Mouse (Mus musculus): ENCODE data around the gene Tex29. TPM values are rescaled to one million over a fixed set of nuclear protein-coding genes. Genes with fewer than 3 reads are reported as not detected.
"Not testable (repeated sequence)": the region's sequence is repeated elsewhere in the genome, so short reads cannot be mapped to it uniquely, and the experiment has no call there.

The Tex29 gene
- total RNA-seq, 2 experiments from 2014 or later, result 0.70 TPM; not detected in 1

DNA sequence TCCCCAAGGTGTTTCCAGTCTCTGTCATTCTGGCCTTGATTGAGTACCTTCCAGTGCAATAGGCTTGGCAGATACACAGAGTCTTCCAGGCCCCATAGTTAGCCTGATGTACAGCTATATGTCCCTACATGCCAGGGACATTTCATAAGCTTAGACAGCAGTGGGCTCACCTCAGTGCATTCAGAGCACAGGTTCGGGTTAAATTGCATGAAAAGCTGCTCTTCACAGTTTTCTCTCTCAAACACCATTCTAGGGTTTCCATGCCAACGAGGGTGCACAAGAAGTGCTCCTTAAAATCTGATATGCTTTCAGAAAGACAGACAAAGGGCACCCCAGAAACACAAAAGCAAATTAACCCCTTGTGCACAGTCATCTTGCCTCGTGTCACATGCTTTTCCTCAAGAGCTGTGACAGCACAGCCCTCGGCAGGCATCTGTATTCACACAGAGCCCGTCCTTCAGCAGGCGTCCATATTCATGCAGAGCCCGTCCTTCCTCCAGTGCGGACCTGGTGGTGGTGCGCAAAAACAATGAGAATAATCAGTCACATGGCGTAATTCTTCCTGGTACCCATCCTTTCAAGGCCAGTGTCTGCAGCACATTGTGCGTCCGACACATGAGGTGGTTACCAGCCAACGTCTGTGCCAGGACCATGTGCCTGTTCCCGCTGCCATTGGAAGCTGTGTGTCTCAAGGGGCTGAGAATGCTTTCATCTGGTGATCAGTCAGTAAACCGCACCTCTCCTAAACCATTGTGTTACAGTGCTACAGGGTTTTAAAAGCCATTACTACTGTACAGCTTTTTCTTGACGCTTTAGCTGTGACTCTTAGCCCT lies 9.8 kb upstream of the Tex29 start:
- no peak for DNase-seq (ENCODE audit: low spot score in 2 of 2)

DNA sequence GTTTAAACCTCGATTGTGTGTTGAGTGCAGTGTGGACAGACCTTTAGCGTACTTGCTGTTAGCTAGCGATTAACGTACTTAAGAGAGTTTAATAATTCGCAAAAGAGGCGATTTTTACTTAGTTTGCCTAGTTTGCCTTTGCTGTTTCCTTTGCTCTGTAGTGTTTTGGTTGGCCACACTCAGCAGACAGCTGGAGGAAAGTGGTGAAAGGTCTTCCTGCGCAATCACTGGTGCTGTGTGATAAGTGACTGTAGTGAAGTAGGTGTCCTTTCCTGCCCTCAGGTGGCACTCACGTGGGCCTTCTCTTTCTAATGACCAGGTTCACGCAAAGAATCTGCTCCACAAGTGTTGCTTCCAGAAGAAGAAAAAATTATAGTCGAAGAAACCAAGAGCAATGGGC lies 9.1 kb upstream of the Tex29 start:
- DNase-seq (ENCODE audit: low spot score in 2 of 2), result no peak

DNA sequence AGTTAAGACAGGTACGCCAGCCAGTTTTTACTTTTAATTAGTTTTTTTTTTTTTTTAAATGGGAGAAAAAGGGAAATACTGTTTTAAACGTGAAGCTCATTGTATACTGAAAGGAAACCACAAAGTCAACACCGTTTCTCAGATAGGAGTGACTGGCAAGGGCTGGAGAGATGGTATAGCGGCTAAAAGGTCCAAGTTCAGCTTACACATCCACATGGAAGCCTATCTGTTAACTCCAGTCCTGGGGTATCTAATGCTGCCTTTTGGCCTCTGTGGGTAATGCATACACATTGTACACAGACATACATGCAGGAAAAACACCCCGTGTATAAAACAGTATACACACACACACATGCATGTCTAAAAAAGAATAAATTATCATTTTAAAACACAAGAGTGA lies 8.3 kb upstream of the Tex29 start:
- no peak for DNase-seq (ENCODE audit: low spot score in 2 of 2)

- no peak for DNase-seq (ENCODE audit: low spot score in 2 of 2)
Observed at GRCm38 (mm10) chr8:11833157-11833556, 7.1 kb upstream of the Tex29 start.

DNA sequence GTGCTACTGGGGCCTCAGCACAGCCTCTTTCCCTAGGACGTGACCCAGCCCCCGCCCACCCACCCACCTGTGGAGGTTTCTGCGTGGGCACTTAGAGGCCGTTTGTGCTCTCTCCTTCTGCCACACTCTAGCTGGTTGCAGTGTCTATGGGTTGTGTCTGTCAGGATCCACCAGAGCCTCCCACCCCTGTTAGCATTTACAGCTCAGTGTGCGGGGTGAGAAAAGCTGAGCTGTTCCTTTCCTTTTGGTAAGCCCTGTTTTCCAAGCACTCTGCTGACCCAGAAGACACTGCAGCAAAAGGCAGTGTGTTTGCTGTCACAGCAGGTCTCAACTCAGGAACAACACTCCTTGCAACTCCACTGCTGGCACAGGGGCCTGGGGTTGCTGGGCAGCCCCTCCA lies 6.1 kb upstream of the Tex29 start:
- no peak for DNase-seq (ENCODE audit: low spot score in 2 of 2)

DNA sequence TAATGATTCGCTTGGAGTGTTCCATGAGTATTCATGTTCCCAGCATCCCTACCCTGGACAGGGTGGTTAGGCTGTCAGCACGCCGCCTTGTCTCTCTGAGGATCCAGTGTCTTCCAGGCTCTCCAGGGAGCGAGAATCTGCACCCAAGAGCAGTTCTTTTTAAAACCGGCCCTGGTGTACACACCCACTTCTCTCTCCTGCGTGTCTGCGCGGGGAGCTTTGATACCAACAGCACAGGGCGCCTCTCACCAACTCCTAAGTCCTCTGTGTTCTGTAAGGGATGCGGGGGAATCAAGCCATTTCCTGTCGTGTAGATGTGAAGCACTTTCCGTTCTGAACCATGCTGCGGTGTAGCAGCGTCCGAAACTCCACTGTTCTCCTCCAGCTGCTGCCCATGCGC lies 5.6 kb upstream of the Tex29 start:
- no peak for DNase-seq (ENCODE audit: low spot score in 2 of 2)

DNA sequence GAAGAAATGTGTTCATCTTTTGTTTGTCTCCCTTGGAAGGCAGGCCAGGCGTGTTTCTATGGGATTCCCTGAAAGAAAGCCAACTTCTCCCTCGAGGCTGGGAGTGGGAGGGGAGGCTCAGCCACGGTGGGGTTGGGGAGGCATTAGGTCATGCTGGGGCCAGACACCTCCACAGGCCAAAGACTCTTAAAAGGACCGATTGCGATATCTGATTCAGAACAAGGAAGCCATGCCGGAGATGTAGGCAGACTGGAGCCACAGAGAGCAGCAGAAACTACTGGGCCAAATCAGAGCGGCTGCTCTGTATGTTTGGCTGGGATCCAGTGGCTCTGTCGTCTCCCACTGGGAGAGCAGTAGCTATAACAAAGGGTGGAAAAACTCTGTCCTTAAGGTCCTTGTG lies 1.3 kb downstream of the Tex29 start:
- no peak for DNase-seq (ENCODE audit: low spot score in 2 of 2)

DNA sequence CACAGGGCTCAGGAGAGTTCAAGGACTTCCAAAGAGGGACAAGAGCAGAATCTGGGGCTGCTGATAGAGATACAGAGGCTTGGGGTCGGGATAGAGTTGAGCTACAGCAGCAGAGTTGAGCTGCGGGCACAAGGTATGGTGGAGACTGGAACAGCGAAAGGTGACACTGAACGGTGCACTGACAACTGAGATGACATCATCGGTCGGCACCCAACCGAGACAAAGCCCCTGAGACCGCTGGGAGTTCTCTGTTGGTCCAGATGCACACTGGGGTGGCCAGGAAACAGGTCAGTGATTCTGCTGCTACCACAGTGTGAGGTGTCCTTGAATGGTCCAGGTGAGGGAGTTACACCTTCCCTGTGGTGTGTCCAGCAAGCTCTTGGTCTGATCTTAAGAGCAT lies 2.5 kb downstream of the Tex29 start:
- no peak for DNase-seq (ENCODE audit: low spot score in 2 of 2)

DNA sequence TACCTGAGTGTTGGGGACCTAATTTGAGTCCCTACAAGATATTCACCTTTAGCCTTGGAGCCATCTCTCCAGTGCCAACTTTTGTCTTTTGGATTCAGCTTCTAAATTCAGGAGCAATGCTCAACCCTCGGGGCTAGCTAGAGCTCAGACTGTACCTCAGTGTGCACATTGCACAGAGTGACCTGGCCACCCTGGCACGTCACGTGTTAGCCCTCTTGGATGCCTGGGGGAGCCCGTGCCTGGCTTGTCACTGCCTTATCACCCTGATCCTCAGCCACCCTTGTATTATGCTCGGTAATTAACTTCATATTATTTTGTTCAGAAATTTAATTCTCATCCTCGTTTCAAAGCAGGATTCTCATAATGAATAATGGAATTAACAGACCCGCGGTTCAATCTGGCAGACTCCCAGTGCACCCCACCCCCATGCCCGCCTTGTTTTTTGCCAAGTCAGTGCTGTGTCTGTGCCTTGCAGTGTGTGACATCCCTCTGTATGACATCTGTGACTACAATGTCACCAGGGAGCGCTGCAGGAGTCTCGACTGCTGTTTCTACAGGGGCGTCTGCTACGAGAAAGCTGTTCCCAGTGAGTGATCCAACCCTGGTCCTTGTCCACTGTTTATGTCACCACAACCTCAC lies 3.5 kb downstream of the Tex29 start:
- no peak for DNase-seq (ENCODE audit: low spot score in 2 of 2)

DNA sequence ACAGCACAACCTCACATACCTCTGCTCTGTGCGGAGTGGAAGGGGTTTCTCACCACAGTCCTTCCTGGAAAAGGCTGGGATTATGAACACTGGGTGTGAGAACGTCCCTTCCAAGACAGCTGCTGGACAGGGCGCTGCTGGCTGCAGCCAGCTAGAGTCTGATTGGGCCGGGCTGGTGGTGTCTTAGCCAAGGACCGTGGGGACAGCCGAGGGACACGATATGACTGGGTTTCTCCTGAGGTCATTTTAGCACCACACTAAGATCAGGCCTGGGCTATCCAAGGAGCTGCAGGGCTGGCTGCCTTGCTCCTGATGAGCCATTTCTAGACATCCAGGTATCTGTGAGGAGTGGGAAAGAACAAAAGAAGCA lies 4.0 kb downstream of the Tex29 start:
- no peak for DNase-seq (ENCODE audit: low spot score in 2 of 2)

DNA sequence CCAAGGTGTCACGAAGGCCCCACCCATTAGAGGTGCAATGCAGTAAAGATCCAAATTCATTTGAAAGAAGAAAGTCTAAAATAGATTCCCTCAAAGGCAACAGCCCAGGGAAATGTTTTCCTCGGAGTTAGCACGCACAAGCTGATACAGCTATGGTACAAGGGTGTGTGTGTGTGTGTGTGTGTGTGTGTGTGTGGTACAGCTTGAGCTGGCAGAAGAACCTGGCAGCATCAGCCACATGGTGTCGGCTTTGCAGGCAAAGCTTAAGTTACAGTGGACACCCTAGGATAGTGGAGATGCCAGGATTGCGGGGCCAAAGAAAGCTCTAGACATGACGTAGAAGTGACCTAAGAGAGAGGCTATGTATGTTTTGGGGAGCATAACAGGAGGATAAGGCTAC lies 6.5 kb downstream of the Tex29 start:
- no peak for DNase-seq (ENCODE audit: low spot score in 2 of 2)

DNA sequence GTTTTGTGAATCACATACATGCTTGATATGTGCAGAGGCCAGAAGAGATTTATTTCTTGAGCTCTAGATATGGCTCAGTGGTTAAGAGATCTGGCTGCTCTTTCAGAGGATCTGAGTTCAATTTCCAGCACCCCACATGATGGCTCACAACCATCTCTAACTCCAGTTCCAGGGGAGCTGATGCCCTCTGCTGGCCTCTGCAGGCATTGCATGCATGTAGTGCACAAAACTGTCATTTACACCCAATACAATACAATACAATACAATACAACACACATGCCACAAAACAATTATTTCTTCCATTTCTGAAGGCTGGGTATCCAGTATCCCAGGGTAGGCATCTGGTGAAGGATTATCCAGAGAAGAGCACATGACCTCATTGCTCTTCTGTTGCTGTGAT lies 27.6 kb downstream of the Tex29 start:
- no peak for DNase-seq (ENCODE audit: low spot score in 2 of 2)

GRCm38 (mm10) chr8:11874227-11874626 lies 34.0 kb downstream of the Tex29 start:
- not testable (repeated sequence) for DNase-seq (ENCODE audit: low spot score in 2 of 2)

DNA sequence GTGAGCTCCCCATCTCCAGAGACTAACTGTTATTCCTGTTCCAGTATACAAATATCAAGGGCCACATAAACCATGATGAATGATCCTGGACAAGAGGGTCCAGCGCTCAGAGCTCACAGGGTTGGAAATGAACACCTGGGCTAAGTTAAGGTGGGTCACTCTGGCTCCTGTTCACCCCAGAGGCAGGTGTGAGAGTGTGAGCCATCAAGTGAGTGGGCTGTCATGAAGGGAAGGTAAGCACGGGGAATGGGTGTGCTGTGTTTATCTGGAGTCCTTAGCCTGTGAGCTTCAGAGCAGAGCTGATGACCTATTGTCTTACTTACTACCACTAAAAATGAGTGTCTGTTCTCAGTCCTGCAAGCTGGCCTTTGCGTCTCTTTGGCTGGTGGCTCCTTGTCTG lies 44.4 kb downstream of the Tex29 start:
- no peak for DNase-seq (ENCODE audit: low spot score in 2 of 2)

DNA sequence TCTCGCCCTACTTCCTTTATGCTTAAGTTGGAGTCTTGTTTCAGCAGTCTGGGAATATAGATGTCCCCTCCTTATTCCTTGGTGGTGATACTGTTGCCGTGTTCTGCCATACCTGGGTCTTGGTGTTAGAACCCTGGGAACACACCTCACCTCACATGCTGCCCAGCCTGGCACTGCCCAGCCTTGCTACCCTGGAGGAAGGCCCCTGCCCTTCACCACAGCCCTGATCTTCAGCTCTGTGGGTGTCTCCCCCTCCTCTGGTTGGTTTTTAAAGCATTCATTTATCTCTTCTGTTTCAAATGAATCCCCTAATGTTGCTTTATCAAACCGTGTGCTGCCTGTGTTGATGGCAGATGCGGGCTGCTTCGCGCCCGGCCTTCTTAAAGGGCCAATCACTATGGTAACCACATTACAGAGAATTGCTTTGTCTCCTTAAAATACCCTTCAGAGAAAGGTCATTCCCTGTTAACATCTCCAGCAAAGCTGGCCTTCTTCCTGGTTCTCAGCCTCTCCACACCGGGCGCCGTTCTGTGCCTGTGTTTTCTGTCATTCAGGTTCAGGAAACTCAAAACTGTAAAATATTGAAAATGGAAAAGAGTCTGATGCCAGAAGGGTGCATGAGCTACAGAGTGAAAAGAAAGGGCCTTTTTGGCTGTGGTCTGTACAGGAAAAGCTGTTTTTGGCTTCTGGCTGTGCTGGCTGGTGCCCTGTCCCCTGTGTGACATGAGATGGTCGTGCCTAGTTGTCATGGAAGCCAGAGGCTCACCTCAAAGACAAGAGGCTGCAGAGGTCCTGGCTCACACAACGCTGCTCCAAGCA lies 45.8 kb downstream of the Tex29 start:
- no peak for DNase-seq (ENCODE audit: low spot score in 2 of 2)

- DNase-seq (ENCODE audit: low spot score in 2 of 2), result no peak
Observed at GRCm38 (mm10) chr8:11886824-11887223, 46.5 kb downstream of the Tex29 start.

- no peak for DNase-seq (ENCODE audit: low spot score in 2 of 2)
Observed at GRCm38 (mm10) chr8:11889156-11890018, 49.1 kb downstream of the Tex29 start.

GRCm38 (mm10) chr8:11892756-11893155 lies 52.5 kb downstream of the Tex29 start:
- no peak for DNase-seq (ENCODE audit: low spot score in 2 of 2)

DNA sequence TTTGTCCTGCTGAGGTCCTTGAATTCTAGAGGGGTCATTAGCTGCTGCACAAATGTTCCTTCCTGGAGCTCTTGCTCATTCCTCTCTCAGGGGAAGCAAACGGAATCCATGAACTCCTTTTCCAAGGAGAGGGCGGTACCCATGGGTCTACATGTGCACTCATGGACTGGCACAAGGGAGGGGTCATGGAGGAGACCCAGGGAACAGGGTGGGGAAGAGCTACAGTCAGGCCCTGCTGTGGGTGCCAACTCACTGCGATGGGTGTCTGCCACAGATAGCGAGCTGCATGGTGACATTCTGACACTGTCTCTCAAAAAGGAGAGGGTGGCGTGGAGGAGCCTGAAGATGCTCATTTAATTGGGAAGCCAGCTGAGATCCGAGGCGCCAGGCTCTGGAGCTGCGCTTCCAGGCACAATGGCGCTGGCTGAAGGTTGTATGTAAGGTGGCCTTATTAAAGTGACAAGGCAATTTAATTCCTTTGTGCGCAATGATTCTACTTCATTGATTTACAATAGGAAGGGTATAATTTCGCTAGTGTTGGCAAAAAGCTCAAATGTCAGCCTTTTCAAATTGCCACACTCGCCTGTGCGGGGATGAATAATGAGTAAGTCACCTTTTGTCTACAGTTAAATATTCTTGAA lies 55.9 kb downstream of the Tex29 start:
- DNase-seq (ENCODE audit: low spot score in 2 of 2), result no peak

DNA sequence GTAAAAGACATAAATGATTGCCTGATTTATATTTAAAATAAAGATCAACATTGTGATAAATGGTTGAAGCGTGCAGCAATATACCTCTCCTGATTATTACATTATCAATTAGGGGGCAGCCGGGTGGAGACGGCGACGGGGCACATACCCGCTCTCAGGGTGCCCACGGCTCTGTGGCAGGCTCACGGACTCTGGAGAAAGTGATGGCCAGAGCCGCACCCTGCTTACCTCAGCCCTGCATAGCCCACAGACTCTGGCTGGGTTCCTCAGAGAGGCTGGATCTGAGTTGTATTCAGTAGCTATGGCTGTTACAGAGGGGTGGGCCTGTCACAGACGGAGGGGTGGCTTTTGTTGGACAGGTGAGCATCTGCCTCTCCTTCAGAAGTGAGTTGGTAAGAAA lies 56.4 kb downstream of the Tex29 start:
- no peak for DNase-seq (ENCODE audit: low spot score in 2 of 2)

- no peak for DNase-seq (ENCODE audit: low spot score in 2 of 2)
Observed at GRCm38 (mm10) chr8:11898814-11899213, 58.5 kb downstream of the Tex29 start.
